Mouse (Mus musculus) cerebellum, adult 2 months (tissue): ENCODE results near the gene Rnf32.

Experiments
- CTCF ChIP-seq: fragments of 200-500 bp; IDR thresholded peaks from 2 replicates; pipeline ENCODE4 v1.5.1; 2011; ENCODE audit warnings: low read depth, mild to moderate bottlenecking, control low read depth, low read length, moderate library complexity, borderline replicate concordance; ENCODE audit not compliant: insufficient read depth
- POLR2A ChIP-seq: fragments of 200-500 bp; IDR thresholded peaks from 2 replicates; pipeline ENCODE4 v1.6.1; 2011; ENCODE audit warnings: low read length, control low read depth, borderline replicate concordance; ENCODE audit not compliant: insufficient read depth

GRCm38 (mm10) chr5:29230481-29230880 lies 34.7 kb downstream of the Rnf32 start:
- TF ChIP-seq CTCF (no peak), POLR2A (no peak)
